Mouse (Mus musculus) c-Kit-negative CD71-positive TER-119-positive erythroid progenitor cells, embryonic 14.5 days (primary cell): Measurements from ENCODE around the gene Olfr221.
"Not testable (repeated sequence)": the region's sequence is repeated elsewhere in the genome, so short reads cannot be mapped to it uniquely, and the experiment has no call there.

ENCODE experiments used
- DNase-seq: peaks from one replicate; pipeline ENCODE4 v3.0.0-alpha.2; 2013; ENCODE audit warnings: low read depth, low spot score

The Olfr221 gene

DNA sequence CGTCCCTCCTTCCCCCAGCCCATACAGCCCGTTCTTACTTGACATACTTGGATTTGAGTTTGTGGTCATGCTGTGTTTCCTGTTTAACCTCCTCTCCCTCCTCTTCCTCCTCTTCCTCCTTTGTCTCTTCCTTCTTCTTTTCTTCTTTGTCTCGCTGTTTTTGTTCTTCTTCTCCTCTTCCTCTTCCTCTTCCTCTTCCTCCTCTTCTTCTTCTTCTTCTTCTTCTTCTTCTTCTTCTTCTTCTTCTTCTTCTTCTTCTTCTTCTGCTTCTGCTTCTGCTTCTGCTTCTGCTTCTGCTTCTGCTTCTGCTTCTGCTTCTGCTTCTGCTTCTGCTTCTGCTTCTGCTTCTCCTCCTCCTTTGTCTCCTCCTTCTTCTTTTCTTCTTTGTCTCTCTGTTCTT, at the start of gene Olfr221:
TSS of gene Olfr221 (minus strand) at position 101 of the 400 bp plus-strand sequence.
- DNase-seq = not testable (repeated sequence)

DNA sequence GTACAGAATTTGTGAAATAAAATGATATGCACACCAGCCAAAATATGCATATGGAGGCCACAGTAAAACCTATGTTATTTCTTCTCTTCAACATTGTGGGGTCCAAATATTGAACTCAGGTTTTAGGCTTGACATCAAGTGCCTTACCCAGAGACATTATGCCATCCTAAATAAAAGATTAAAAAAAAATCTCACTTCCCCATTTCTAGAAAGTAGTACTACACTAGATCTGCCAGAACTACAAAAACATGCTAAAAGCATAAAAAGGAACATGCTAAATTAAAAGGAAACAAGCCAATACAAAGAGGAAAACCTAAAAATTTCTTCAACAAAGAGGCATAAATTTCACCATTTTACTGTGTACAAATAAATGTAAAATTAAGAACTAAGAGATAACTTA, 40.8 kb upstream of the Olfr221 start:
- DNase-seq = no peak

DNA sequence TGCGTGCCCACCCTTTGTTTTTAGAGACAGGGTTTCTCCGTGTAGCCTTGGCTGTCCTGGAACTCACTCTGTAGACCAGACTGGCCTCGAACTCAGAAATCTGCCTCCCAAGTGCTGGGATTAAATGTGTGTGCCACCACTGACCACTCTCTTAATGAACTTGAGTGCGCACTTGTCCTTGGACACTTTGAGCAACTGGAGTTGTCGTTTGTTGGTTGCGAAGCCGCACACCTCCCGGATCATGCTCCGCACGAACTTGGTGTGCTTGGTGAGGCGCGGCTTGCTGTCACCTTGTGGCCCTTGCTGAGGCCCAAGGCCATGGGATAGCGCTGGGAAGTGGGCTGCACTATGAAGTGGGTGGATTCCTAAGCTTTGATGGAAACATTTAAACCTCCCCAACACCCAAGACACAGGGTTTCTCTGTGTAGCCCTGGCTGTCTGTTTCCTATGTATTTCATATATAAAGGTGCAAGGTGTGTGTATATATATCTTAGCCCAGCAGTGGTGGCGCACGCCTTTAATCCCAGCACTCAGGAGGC, 29.4 kb upstream of the Olfr221 start:
- no peak for DNase-seq

DNA sequence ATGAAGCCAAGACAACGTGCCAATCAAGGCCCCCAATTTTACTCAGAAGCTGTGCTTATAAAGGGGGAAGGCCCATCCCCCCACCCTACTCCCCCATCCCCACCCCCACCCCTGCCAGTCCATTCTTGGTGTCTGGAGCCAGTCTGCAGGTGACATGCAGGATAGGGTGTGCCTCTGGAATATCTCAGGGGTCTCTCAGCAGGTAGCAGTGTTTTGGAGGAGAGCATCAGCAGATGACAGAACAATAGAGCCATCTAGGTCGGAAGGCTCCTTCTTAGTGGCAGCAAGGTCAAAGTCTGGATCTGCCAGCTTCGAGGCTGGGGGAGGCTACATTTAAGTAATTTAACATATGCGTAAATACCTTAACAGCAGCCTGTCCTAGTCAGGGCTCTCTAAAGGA, 23.9 kb upstream of the Olfr221 start:
- DNase-seq = no peak

DNA sequence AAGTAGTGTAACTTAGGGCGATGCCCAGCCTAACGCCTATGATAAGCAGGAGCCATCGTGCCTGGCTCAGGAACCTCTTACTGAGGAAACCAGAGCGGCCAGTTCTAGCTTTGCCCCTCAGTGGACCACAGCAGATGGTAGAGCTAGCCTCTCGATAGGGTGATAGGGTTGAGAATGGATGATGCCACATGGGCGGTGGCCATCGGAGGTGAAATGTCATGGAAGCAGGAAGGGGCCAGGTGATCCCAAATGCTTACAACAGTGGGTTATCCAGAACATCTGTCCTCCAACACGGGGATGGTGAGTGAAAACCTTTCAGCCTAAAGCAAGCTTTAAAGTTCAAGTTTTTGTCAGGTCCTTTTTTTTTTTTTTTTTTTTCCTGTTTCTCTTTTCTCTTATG, 19.5 kb upstream of the Olfr221 start:
- DNase-seq = no peak

DNA sequence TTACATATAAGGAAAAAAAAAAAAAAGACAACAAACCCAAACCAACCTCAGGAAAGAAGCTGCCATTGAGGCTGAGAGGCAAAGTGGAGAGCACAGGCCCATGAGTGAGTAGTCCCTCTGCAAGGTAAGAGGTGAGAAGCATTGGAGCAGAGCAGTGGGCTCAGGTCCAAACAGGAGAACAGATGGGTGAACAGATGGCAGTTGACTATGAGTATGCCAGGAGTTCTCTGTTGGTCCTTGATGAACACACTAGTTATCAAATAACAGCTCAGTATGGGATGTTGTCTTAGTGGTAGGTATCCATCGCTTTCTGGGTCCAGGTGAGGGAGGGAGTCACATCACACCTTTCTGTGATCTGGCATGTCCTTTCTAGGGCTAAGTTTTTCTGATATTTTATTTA, 18.5 kb upstream of the Olfr221 start:
- DNase-seq = no peak

DNA sequence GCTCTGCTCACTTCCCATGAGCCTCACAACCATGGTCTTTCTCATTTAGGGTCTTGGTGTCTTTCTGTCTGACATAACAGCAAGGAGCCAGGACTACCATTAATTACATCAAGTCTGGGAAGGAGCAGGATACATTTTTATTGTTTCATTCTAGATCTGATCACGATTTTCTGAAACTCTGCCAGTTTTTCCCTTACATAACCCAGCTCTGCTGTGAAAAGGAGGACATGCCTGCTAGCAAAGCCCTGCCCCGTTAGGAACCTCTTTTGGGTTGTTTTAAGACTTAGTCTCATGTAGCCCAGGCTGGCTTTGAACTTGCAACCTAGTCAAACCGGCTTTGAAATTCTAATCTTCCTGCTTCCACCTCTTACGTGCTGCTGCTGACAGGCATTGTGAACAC, 17.7 kb upstream of the Olfr221 start:
- no peak for DNase-seq

DNA sequence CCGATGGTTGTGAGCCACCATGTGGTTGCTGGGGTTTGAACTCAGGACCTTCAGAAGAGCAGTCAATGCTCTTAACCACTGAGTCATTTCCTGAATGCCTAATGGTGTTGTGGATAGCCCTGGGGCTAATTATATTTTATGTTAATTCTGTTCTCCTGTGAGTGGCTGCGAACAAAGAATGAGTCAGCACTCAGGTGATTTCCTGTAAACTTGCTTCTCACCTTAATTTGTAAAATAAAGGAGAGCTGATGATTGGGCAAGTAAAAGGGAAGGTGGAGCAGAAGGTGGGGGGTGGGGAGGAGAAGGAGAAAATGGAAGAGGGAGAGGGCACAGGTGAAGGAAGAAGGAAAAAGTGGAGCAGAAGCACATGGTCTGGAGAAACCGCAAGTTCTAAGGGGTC, 10.5 kb upstream of the Olfr221 start:
- not testable (repeated sequence) for DNase-seq

DNA sequence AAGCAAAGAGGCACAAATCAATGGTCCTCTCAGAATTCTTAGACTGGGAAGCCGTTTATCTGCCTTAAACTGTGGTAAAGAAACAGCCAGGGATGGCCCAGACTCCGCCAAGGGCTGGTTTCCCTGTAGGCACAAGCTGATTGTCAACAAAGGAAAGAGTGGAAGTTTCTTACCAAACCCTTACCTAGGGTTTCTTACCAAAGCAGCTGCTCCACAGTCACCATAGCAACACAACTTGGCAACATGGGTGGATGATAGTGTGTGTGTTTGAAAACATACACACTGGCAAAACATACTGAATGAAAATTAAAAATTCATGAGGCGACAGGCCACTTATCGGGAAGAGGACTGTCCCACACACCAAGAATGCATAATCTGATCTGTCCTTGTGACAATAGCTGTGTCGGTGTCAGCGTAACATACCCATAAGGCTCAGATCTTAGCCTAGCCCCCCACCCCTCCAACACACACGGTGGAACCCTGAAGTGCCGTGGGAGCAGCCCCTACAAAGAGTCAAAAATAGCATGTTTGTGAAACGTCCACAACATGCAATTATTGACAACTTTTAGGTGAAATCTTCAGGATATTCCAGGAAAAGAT, 3.8 kb upstream of the Olfr221 start:
- no peak for DNase-seq

DNA sequence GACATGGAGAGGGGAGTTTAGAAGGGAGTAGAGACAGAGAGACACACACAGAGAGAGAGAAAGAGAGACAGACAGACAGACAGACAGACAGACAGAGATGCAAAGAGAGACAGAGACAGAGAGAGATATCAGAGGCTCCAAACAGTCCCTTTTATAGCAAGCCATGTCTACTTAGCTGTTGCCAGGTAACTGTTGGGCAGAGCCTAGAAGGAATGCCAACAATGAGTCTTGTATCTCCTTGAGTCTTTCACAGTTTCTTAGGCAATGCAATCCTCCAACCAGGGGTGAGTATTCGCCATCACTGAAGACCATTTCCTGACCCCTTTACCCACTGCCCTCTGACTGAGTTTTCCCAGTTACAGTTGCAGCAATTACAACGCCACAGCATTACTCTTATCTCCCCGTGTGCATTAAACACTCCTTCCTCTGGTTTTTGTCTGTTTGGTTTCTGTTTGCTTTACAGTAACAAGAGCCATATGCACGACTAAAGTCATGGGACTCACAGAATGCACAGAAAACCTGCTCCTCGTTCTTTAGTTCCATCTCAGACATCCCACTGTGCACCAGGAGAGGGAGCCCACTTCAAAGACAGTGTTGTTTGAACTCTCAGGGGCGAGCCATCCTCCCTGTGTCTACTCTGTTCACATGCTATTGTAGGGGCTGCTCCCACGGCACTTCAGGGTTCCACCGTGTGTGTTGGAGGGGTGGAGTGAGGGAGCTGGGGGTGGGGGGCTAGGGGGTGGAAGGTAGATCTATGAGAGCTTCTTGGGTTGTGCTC, 2.8 kb upstream of the Olfr221 start:
- DNase-seq = no peak

DNA sequence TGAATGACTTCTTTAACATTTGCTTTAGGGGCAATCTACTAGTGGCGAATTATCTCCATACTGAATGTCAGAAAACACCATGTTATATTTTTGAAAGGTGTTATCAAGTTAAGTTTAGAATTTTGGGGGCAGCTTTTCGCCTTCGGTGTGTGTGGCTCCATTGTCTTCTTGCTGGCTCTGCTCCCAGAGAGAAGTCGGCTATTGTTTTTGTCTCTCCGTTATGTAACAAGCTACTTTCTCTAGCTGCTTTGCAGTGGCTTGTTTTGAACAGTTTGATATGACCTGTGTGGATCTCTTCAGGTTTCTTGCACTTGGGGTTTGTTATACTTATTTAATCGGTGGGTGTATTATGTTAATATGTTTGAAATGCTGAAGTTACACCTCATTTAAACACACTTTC, 1.2 kb upstream of the Olfr221 start:
- DNase-seq = no peak

DNA sequence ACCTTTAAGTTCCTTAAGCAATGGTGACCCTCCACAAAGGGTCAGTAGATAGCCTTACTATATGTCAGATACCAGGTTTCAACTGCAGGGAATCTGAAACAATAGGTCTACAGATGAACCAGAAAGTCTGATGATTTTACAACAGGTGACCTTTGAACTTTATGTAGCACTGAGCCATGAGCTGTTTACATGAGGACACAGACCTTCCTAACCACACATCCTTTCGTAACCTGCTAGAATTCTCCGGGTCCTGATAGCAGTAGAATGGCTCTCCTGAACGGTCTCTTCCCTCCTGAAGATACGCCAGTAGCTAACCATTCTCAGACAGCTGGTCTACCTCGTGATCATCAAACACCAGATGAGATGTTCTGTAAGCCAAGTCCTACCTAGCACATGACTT, 2.9 kb downstream of the Olfr221 start:
- DNase-seq = no peak

DNA sequence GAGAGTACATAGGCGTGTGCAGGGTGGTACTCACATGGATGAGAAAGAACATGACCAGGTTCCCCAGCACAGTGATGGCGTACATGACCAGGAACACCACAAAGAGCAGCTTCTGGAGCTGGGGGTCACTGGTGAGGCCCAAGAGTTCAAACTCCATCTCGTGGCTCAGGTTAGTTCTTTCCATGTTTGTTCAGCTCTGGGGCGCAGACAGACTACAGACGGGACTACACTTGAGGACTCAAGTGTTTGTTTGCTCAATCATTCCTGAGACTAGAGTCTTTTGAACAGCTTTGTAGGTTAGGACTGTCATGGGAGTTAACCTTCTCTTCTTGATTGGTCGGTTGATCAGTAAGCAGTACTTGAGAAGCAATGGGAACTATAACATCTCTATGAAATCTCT, 6.3 kb downstream of the Olfr221 start:
- no peak for DNase-seq

DNA sequence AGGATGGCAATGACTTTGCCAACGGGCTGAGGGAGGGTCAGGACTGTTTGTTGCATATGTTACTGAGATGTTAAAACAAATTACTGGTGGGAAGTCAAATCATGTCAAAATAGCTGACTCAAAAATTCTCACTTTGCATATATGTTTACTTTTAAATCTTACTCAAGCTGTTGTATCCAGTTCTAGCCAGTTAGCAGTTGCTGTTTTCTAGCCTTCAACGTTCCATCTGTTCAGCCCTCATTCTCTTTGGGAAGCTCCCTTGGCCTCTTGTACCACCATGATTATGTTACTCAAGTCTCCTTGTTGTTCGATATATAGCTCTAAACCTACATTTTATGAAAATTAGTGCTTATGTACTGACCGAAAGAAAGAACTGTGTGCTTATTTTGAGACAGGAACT, 15.9 kb downstream of the Olfr221 start:
- no peak for DNase-seq

DNA sequence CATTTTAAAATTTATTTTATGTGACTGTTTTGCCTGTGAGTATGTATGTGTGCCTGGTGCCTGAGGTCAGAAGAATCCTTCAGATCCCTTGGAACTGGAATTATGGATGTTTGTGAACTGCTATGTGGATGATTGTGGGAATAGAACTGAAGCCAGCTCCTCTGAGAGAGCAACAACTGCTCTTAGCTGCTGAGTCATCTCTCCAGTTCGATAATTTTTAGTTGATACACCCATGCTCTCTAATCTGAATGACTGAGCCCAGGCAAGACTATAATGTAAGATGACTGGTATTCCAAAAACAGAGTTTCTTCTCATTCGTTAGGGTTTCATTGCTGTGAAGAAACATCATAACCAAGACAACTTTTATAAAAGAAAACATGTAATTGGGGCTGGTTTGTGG, 18.1 kb downstream of the Olfr221 start:
- DNase-seq = no peak

DNA sequence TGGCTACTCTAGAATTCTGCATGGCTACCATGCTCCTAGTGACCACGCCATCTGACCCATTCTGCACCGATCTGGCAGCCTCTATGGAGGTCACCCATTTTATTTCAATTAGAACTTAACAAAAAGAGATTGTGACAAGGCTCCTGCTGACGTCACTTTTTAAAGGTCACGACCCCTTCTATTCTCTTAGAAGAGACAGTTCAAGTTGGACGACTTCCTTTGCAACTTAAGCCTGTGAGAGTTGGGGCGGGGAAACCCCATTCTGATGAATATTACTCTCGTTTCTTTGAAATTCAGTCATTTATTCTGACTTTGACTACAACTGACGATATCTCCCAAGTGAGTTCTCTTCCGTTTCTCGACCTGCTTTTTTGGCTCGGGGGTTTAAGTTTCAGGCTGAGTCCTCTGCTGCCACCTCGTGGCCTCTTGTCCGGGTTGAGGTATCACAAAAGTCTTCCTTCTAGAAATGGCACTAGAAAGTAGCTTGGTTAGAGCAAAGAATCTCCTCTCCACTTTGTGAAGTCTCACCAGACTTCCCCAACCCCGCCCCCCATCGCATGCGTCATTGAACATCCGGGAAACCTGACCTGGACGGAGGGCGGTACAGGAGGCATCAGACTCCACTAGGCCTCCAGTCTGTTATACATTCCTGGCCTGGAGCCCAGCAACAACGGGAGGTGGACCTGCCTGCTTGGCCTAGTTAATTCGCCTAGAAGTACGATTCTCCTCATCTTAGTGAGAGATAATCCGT, 19.4 kb downstream of the Olfr221 start:
- DNase-seq = peak; percentile 60

DNA sequence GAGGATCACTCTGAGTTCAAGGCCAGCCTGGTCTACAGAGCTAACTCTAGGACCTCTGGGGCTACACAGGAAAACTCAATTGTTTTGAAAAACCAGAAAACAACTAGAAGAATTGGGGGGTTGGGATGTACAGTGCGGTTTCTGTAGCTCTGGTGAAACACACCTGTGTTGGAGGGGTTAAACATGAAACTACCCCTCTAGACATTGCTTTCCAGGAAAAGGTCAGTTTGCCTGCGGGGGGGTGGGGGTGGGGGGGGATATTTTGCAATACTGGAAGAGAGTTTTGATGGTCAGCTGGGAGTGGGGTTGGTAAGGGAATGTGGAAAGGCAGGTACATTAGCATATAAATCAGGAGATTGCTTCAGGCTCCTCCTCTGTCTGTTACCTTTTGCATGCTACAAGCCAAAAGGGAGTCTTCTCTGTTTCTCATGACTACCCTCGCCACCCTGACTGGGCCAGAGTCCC, 20.0 kb downstream of the Olfr221 start:
- no peak for DNase-seq

DNA sequence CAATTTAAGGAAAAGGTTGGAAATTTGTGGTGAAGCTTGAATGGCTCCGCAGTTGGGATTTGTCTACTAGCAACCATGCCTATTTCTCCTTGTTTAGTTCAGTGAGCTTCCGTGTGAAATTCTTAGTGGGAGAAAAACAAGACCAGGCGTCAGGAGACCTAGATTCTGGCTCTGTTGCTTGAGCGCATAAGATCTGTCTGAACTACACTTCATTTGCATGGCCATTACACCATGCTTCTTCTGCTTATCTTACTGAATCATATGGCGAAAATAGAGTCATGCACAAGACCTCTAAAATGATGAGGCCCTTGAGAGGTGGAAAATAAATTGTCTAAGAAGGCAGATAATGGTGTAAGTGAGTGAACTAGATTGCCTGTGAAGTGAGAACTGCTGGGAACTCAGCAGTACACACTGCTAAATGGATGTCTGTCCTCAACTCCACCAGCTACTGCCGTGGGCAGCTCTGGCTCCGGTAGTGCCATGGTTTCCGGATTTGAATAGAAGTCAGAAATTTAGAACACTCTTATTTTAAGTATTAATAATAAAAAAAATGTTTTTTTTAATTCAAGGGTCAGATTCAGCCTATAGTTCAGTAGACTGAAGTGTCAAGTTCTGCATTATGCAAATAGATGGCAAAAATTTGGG, 20.6 kb downstream of the Olfr221 start:
- DNase-seq = no peak

DNA sequence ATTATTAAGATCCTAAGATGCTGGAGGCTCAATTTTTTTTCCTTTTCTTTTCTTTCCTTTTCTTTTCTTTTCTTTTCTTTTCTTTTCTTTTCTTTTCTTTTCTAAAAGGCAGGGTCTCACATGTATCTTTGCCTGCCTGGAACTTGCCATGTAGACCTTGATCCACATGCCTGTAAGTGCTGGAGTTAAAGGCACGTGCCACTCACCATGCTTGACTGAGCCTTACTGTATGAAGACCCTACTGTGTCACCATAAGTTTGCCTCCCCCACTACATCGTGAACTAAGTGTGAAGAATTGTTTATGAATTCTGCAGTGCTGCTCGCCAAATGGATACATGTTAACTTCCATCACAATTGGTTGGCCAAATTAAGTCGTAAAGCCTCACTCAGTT, 21.1 kb downstream of the Olfr221 start:
- DNase-seq = no peak

DNA sequence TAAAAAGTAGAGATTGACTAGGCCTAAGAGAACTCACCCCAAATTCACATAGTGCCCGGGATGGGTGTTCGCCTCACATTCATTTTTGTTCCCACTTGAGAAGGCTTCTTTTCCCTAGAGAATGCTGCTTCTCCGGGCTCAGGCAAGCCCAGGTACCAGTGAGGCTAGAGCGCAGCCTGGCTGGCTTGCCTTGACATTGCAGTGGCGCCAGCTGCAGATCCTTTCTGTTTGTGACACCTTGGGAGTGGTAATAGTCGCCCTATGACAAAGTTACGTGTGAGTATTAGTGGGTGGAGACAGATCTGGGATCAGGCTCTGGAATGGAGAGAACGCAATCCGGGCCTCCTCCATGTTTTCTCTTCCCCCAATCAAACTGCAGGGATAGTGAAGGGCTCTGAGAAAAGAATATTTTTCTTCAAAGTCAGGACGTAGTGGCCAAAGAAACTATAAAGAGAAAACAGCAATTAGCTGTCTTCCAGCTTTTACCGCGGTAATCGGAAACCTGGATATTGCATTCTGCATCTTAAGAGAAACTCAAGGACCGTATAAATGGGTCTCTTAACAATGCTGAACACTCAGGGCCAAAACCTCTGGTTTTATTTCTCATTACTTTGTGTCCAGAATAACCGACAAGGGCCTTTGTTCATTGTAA, 21.6 kb downstream of the Olfr221 start, which contains the start of gene Zfp219:
TSS of gene Zfp219 (minus strand) at position 248 of the 652 bp plus-strand sequence.
- peak; percentile 57 for DNase-seq
